Mouse (Mus musculus) CH12.LX (cell line): ENCODE measurements around the gene Crybb1. TPM values are rescaled to one million over a fixed set of nuclear protein-coding genes. Genes with fewer than 3 reads are reported as not detected.
A peak's percentile ranks its signal among the peaks of the same experiment; 100 is the strongest.

ENCODE experiments used
- DNase-seq: peaks from one replicate; pipeline ENCODE4 v3.0.0-alpha.2; 2013; ENCODE audit errors: extremely low read depth
- H3K27ac ChIP-seq: 2 replicates; pipeline ENCODE4 v1.5.1; 2012; ENCODE audit warnings: low read depth, mild to moderate bottlenecking, control low read depth, moderate library complexity; ENCODE audit not compliant: insufficient read depth
- H3K27me3 ChIP-seq: replicated peaks from 2 replicates; pipeline ENCODE3; 2012; ENCODE audit warnings: inconsistent platforms
- H3K36me3 ChIP-seq, 2 experiments: replicated peaks in 1 of 2; 2 replicates each; pipeline versions ENCODE3 to v1.6.1; 2012; ENCODE audit warnings: inconsistent platforms in 1 of 2, low read length in 1 of 2, mild to moderate bottlenecking in 1 of 2, mixed read lengths in 1 of 2, moderate library complexity in 1 of 2; ENCODE audit not compliant: control insufficient read depth in 1 of 2, insufficient read depth in 1 of 2
- H3K4me1 ChIP-seq, 2 experiments: 2 replicates each; pipeline ENCODE4 v1.6.1; 2012; ENCODE audit warnings: inconsistent platforms in 1 of 2, moderate library complexity in 1 of 2; ENCODE audit not compliant: insufficient read depth in 2 of 2, control insufficient read depth in 1 of 2
- H3K4me2 ChIP-seq: 2 replicates; pipeline ENCODE4 v1.6.1; 2012; ENCODE audit warnings: low read depth, mild to moderate bottlenecking, control low read depth; ENCODE audit not compliant: poor library complexity, insufficient read depth, severe bottlenecking
- H3K4me3 ChIP-seq, 3 experiments: fragments of 150-350 bp in 1 of 3; sonication (generic) in 1 of 3; replicated peaks in 1 of 3; 2 replicates each; pipeline versions ENCODE3 to v1.5.1; 2011 to 2012; ENCODE audit warnings: low read depth in 2 of 3, low read length in 2 of 3, mild to moderate bottlenecking in 2 of 3, moderate library complexity in 2 of 3, control low read depth in 1 of 3, improper control_type of control experiment in 1 of 3, inconsistent platforms in 1 of 3, mixed read lengths in 1 of 3; ENCODE audit not compliant: poor library complexity in 1 of 3
- H3K79me2 ChIP-seq: replicated peaks from 2 replicates; pipeline ENCODE4 v1.6.1; 2012; ENCODE audit warnings: mild to moderate bottlenecking, moderate library complexity; ENCODE audit not compliant: control insufficient read depth, poor library complexity, insufficient read depth, severe bottlenecking; ENCODE audit errors: extremely low read depth
- H3K9ac ChIP-seq: 2 replicates; pipeline ENCODE4 v1.6.1; 2012; ENCODE audit warnings: low read depth, mild to moderate bottlenecking, control low read depth, moderate library complexity; ENCODE audit not compliant: insufficient read depth
- H3K9me3 ChIP-seq: replicated peaks from 2 replicates; pipeline ENCODE3; 2012; ENCODE audit warnings: low read length, inconsistent platforms, mixed read lengths
- BHLHE40 ChIP-seq: IDR thresholded peaks from 2 replicates; pipeline ENCODE4 v1.6.1; 2011; ENCODE audit warnings: mild to moderate bottlenecking, low read depth, low read length, improper control_type of control experiment
- CHD2 ChIP-seq: IDR thresholded peaks from 2 replicates; pipeline ENCODE4 v1.6.1; 2011; ENCODE audit warnings: low read length, improper control_type of control experiment
- CTCF ChIP-seq, 2 experiments: IDR thresholded peaks in 1 of 2; conservative IDR thresholded peaks in 1 of 2; 2 replicates each; pipeline ENCODE4 v1.5.1; 2011 to 2012; ENCODE audit warnings: low read depth in 2 of 2, low read length in 2 of 2, improper control_type of control experiment in 1 of 2, inconsistent platforms in 1 of 2, mild to moderate bottlenecking in 1 of 2, moderate library complexity in 1 of 2
- EP300 ChIP-seq: IDR thresholded peaks from 2 replicates; pipeline ENCODE4 v1.6.1; 2011; ENCODE audit warnings: low read length, improper control_type of control experiment
- GABPA ChIP-seq: IDR thresholded peaks from 2 replicates; pipeline ENCODE4 v1.6.1; 2012; ENCODE audit warnings: low read depth, low read length, improper control_type of control experiment, inconsistent platforms; ENCODE audit not compliant: insufficient replicate concordance
- HCFC1 ChIP-seq: IDR thresholded peaks from 2 replicates; pipeline ENCODE4 v1.6.1; 2012; ENCODE audit warnings: low read depth, mild to moderate bottlenecking, inconsistent platforms, low read length, improper control_type of control experiment
- IRF4 ChIP-seq: IDR thresholded peaks from 2 replicates; pipeline ENCODE4 v1.6.1; 2014; ENCODE audit warnings: low read depth, mild to moderate bottlenecking, inconsistent platforms, low read length, improper control_type of control experiment
- JUN ChIP-seq: IDR thresholded peaks from 2 replicates; pipeline ENCODE4 v1.6.1; 2011; ENCODE audit warnings: low read depth, mild to moderate bottlenecking, low read length, improper control_type of control experiment, moderate library complexity; ENCODE audit not compliant: insufficient read depth
- MAZ ChIP-seq: IDR thresholded peaks from 2 replicates; pipeline ENCODE4 v1.6.1; 2012; ENCODE audit warnings: low read depth, mild to moderate bottlenecking, inconsistent platforms, low read length, improper control_type of control experiment, moderate library complexity
- MEF2A ChIP-seq: IDR thresholded peaks from 2 replicates; pipeline ENCODE4 v1.6.1; 2014; ENCODE audit warnings: low read depth, mild to moderate bottlenecking, inconsistent platforms, low read length, improper control_type of control experiment, borderline replicate concordance
- MXI1 ChIP-seq: IDR thresholded peaks from 2 replicates; pipeline ENCODE4 v1.6.1; 2011; ENCODE audit warnings: mild to moderate bottlenecking, low read depth, low read length, improper control_type of control experiment
- MYC ChIP-seq: IDR thresholded peaks from 2 replicates; pipeline ENCODE4 v1.6.1; 2011; ENCODE audit warnings: low read depth, mild to moderate bottlenecking, improper control_type of control experiment, low read length
- NRF1 ChIP-seq: IDR thresholded peaks from 2 replicates; pipeline ENCODE4 v1.6.1; 2014; ENCODE audit warnings: low read depth, mild to moderate bottlenecking, inconsistent platforms, low read length, improper control_type of control experiment, moderate library complexity
- PAX5 ChIP-seq: IDR thresholded peaks from 2 replicates; pipeline ENCODE4 v1.6.1; 2012; ENCODE audit warnings: low read length, inconsistent platforms, mixed read lengths
- POLR2AphosphoS2 ChIP-seq: IDR thresholded peaks from 2 replicates; pipeline ENCODE4 v1.6.1; 2011; ENCODE audit warnings: low read depth, low read length, improper control_type of control experiment
- RAD21 ChIP-seq: IDR thresholded peaks from 2 replicates; pipeline ENCODE4 v1.6.1; 2011; ENCODE audit warnings: low read depth, mild to moderate bottlenecking, low read length, improper control_type of control experiment, moderate library complexity
- RCOR1 ChIP-seq: conservative IDR thresholded peaks from 2 replicates; pipeline ENCODE4 v1.6.1; 2012; ENCODE audit warnings: low read depth, mild to moderate bottlenecking, inconsistent platforms, low read length, improper control_type of control experiment
- SIN3A ChIP-seq: IDR thresholded peaks from 2 replicates; pipeline ENCODE4 v1.6.1; 2012; ENCODE audit warnings: low read length, improper control_type of control experiment, inconsistent platforms
- SMC3 ChIP-seq: IDR thresholded peaks from 2 replicates; pipeline ENCODE4 v1.6.1; 2011; ENCODE audit warnings: low read depth, low read length, improper control_type of control experiment
- UBTF ChIP-seq: IDR thresholded peaks from 2 replicates; pipeline ENCODE4 v1.6.1; 2012; ENCODE audit warnings: low read depth, mild to moderate bottlenecking, inconsistent platforms, low read length, improper control_type of control experiment, moderate library complexity
- USF2 ChIP-seq: conservative IDR thresholded peaks from 2 replicates; pipeline ENCODE4 v1.6.1; 2011; ENCODE audit warnings: low read depth, low read length, improper control_type of control experiment
- ZC3H11A ChIP-seq: IDR thresholded peaks from 2 replicates; pipeline ENCODE4 v1.6.1; 2012; ENCODE audit warnings: low read depth, mild to moderate bottlenecking, inconsistent platforms, low read length, improper control_type of control experiment
- ZNF384 ChIP-seq: IDR thresholded peaks from 2 replicates; pipeline ENCODE4 v1.6.1; 2012; ENCODE audit warnings: low read depth, low read length, improper control_type of control experiment, inconsistent platforms
- dilution Hi-C: fragments of 300-500 bp; cut with MboI; formaldehyde crosslinking; loops from 2 replicates; pipeline ENCODE4 v1.14.3; 2020; ENCODE audit warnings: low sequenced_read_pairs; ENCODE audit not compliant: extremely low pct_unique_long_range_greater_than_20kb, extremely low pct_ligation_motif_present
- in situ Hi-C: fragments of 300-500 bp; cut with MboI; formaldehyde crosslinking; loops from 3 replicates; pipeline ENCODE4 v1.14.3; 2019; ENCODE audit warnings: low sequenced_read_pairs, low pct_ligation_motif_present, low pct_unique_long_range_greater_than_20kb, mixed read lengths
- polyA plus RNA-seq: library from polyadenylated mRNA; unstranded; fragments of >175 nt; gene quantifications from 2 replicates; pipeline ENCODE4 v1.2.1, GENCODE M21; 2012; ENCODE audit warnings: low read depth; ENCODE audit not compliant: insufficient read length
- total RNA-seq, 2 experiments: library from RNA; depleted of rRNA; stranded (reverse); fragments of 300-350 nt in 1 of 2; fragments of >200 nt in 1 of 2; gene quantifications; 2 replicates each; pipeline ENCODE4 v1.2.3; 2012 to 2014

Crybb1 gene
- total and polyA plus RNA-seq, 3 experiments, result not detected

DNA sequence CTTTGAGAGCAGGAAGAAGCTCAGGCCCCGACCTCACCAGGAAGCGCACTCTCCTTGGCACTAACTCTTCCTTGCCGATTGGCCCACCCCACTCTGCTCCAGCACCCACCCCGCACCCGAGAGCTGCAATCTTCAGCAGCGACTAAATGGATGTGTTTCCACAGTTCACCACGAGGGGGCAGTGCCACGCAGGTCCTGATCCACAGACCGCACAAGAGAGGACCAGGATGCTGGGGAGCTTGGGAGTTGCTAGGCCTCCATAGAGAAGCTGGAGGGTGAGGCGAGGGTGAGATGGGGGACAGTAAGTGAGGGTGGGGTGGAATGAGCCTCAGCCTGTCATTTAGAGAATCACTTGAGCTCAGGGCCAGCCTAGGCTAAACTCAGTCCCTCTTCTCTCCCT is 14.9 kb upstream of the Crybb1 start:
- Histone ChIP-seq H3K9ac (no peak overlapping the region), H3K79me2 (no peaks in the 10 kb centered on the region), H3K4me1 (no peaks in the 10 kb centered on the region), H3K4me3 (no peak overlapping the region), H3K27me3 (peaks cover 55% of the 10 kb centered on the region), H3K27ac (no peak overlapping the region), H3K9me3 (peaks cover 9% of the 10 kb centered on the region), H3K36me3 (no peaks in the 10 kb centered on the region), H3K4me2 (peak overlapping the region; percentile 27; the same call in 1 of the 2 replicates)
- in situ Hi-C loops (loop anchor here (5.0 to 25.0 kb wide), 3 partner anchors 77 to 797 kb away; no protein-coding TSS in a partner anchor), dilution Hi-C loops (no loop called here)
- TF ChIP-seq BHLHE40 (no peak), RAD21 (peak; percentile 93), RCOR1 (no peak), MAZ (no peak), CTCF (conservative IDR thresholded peaks at IDR 0.05 in 1 of 2, IDR thresholded peaks at IDR 0.05 in 1 of 2; ENCODE audit: low read depth in 2 of 2, low read length in 2 of 2) (peak; percentile 28 to 90; a peak in 3 of 4 replicates), SMC3 (peak; percentile 96), ZC3H11A (peak; percentile 51; the same call in 1 of the 2 replicates), MXI1 (no peak)
- peak; percentile 73 for DNase-seq

DNA sequence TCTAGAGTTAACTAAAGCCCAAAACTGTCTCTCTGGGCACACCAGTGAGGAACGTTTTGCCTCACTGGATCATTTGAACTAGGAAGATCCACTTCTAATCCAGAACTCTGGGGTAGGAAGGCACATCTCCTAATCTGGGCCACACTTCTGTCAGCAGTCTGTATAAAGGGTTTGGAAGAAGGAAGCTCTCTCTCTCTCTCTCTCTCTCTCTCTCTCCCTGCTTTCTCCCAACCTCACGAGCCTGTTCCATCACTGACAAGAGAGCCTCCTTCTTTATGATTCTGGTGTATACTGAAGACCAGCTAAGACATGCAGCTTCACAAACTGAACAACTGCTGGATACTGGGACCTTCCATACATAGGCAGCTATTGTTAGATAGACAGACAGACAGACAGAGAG is 13.8 kb upstream of the Crybb1 start:
- H3K36me3 ChIP-seq, result no peaks in the 10 kb centered on the region
- peaks cover 9% of the 10 kb centered on the region for H3K9me3 ChIP-seq
- H3K27me3 ChIP-seq, result peaks cover 54% of the 10 kb centered on the region
- DNase-seq, result no peak
- H3K4me3 ChIP-seq, result no peak overlapping the region
- H3K27ac ChIP-seq, result no peak overlapping the region
- H3K79me2 ChIP-seq, result no peaks in the 10 kb centered on the region
- H3K9ac ChIP-seq, result no peak overlapping the region
- no peaks in the 10 kb centered on the region for H3K4me1 ChIP-seq
- TF ChIP-seq IRF4 (no peak), CHD2 (no peak), BHLHE40 (no peak), HCFC1 (no peak), RCOR1 (no peak), JUN (no peak)
- TF ChIP-seq, all 38 proteins: peak for 0
- dilution Hi-C loops, result no loop called here
- in situ Hi-C loops, result loop anchor here (5.0 to 25.0 kb wide), 3 partner anchors 75 to 795 kb away; no protein-coding TSS in a partner anchor
- no peak overlapping the region for H3K4me2 ChIP-seq

DNA sequence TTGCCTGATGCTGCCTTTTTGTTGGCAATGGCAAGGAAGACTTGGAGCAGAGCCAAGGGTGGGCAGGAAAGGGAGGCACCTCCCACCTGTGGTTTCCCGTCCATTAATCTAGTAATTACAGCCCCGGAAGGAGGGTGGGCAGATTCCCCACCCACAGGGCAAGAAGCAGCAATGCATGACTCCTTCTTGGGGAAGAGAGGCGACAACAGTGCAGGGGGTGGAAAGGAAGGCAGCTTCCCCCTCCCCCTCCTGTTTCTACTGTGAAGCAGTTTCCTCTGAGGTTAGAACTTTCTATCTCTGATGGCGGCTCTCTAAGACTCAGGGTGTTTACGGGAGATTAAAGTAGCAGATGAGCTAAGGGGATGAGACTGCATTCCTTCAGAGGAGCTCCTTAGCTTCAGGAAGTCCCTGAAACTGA is 13.2 kb upstream of the Crybb1 start:
- Histone ChIP-seq H3K4me1 (no peaks in the 10 kb centered on the region), H3K27ac (no peak overlapping the region), H3K79me2 (no peaks in the 10 kb centered on the region), H3K9me3 (peaks cover 9% of the 10 kb centered on the region), H3K4me2 (no peak overlapping the region), H3K4me3 (no peak overlapping the region), H3K9ac (no peak overlapping the region), H3K36me3 (no peaks in the 10 kb centered on the region), H3K27me3 (peaks cover 52% of the 10 kb centered on the region)
- in situ Hi-C loops, result loop anchor here (5.0 to 25.0 kb wide), 3 partner anchors 75 to 795 kb away; no protein-coding TSS in a partner anchor
- dilution Hi-C loops, result no loop called here
- no peak for TF ChIP-seq UBTF
- TF ChIP-seq MEF2A, result no peak
- no peak for TF ChIP-seq USF2
- no peak for TF ChIP-seq POLR2AphosphoS2
- TF ChIP-seq PAX5, result no peak
- no peak for TF ChIP-seq RAD21
- TF ChIP-seq SMC3, result no peak
- TF ChIP-seq RCOR1, result no peak
- no peak for TF ChIP-seq EP300
- TF ChIP-seq MYC, result no peak
- TF ChIP-seq GABPA, result no peak
- TF ChIP-seq CTCF (conservative IDR thresholded peaks at IDR 0.05 in 1 of 2, IDR thresholded peaks at IDR 0.05 in 1 of 2; ENCODE audit: low read depth in 2 of 2, low read length in 2 of 2), result no peak
- TF ChIP-seq JUN, result no peak
- TF ChIP-seq ZNF384, result no peak
- TF ChIP-seq NRF1, result no peak
- TF ChIP-seq SIN3A, result no peak
- no peak for DNase-seq
